Mouse (Mus musculus) MEL (cell line): Measurements from ENCODE around the gene Mapk1.

Experiments used
- BHLHE40 ChIP-seq: IDR thresholded peaks from 2 replicates; pipeline ENCODE4 v1.6.1; 2012; ENCODE audit warnings: low read depth, mild to moderate bottlenecking, inconsistent platforms, low read length, improper control_type of control experiment, borderline replicate concordance
- CTCF ChIP-seq, 3 experiments: IDR thresholded peaks in 2 of 3; conservative IDR thresholded peaks in 1 of 3; 2 replicates each; pipeline ENCODE4 v1.5.1; 2011 to 2012; ENCODE audit warnings: low read length in 3 of 3, low read depth in 2 of 3, mild to moderate bottlenecking in 2 of 3, improper control_type of control experiment in 1 of 3, inconsistent platforms in 1 of 3, mixed read lengths in 1 of 3, moderate library complexity in 1 of 3; ENCODE audit not compliant: control insufficient read depth in 1 of 3, insufficient read depth in 1 of 3, poor library complexity in 1 of 3, severe bottlenecking in 1 of 3
- EP300 ChIP-seq, 2 experiments: IDR thresholded peaks; 2 replicates each; pipeline ENCODE4 v1.6.1; 2011; ENCODE audit warnings: improper control_type of control experiment in 2 of 2, low read length in 2 of 2, low read depth in 1 of 2, mild to moderate bottlenecking in 1 of 2
- GABPA ChIP-seq: IDR thresholded peaks from 2 replicates; pipeline ENCODE4 v1.6.1; 2012; ENCODE audit warnings: low read depth, mild to moderate bottlenecking, inconsistent platforms, low read length, improper control_type of control experiment, moderate library complexity
- GATA1 ChIP-seq: IDR thresholded peaks from 2 replicates; pipeline ENCODE4 v1.6.1; 2011; ENCODE audit warnings: low read depth, low read length, improper control_type of control experiment
- HCFC1 ChIP-seq: IDR thresholded peaks from 2 replicates; pipeline ENCODE4 v1.6.1; 2012; ENCODE audit warnings: low read depth, mild to moderate bottlenecking, inconsistent platforms, low read length, improper control_type of control experiment, moderate library complexity
- MAX ChIP-seq: IDR thresholded peaks from 2 replicates; pipeline ENCODE4 v1.6.1; 2011; ENCODE audit warnings: low read length, improper control_type of control experiment
- MAZ ChIP-seq: IDR thresholded peaks from 2 replicates; pipeline ENCODE4 v1.6.1; 2012; ENCODE audit warnings: low read depth, mild to moderate bottlenecking, inconsistent platforms, low read length, improper control_type of control experiment
- MYC ChIP-seq: IDR thresholded peaks from 2 replicates; pipeline ENCODE4 v1.6.1; 2011; ENCODE audit warnings: low read depth, mild to moderate bottlenecking, low read length, improper control_type of control experiment, moderate library complexity
- NELFE ChIP-seq: IDR thresholded peaks from 2 replicates; pipeline ENCODE4 v1.6.1; 2011; ENCODE audit warnings: low read depth, low read length, improper control_type of control experiment
- POLR2A ChIP-seq, 2 experiments: IDR thresholded peaks; 2 replicates each; pipeline ENCODE4 v1.6.1; 2011 to 2012; ENCODE audit warnings: low read length in 2 of 2, mild to moderate bottlenecking in 2 of 2, control low read depth in 1 of 2, improper control_type of control experiment in 1 of 2, low read depth in 1 of 2, moderate library complexity in 1 of 2; ENCODE audit not compliant: control insufficient read depth in 1 of 2, insufficient read depth in 1 of 2, poor library complexity in 1 of 2
- POLR2AphosphoS5 ChIP-seq: IDR thresholded peaks from 2 replicates; pipeline ENCODE4 v1.6.1; 2012; ENCODE audit warnings: low read depth, borderline replicate concordance, mild to moderate bottlenecking, inconsistent platforms, low read length, moderate library complexity, mixed read lengths
- ZKSCAN1 ChIP-seq: IDR thresholded peaks from 2 replicates; pipeline ENCODE4 v1.6.1; 2012; ENCODE audit warnings: low read depth, mild to moderate bottlenecking, inconsistent platforms, low read length, improper control_type of control experiment, moderate library complexity
- ZMIZ1 ChIP-seq: IDR thresholded peaks from 2 replicates; pipeline ENCODE4 v1.6.1; 2012; ENCODE audit warnings: low read depth, mild to moderate bottlenecking, inconsistent platforms, low read length, improper control_type of control experiment, moderate library complexity

DNA sequence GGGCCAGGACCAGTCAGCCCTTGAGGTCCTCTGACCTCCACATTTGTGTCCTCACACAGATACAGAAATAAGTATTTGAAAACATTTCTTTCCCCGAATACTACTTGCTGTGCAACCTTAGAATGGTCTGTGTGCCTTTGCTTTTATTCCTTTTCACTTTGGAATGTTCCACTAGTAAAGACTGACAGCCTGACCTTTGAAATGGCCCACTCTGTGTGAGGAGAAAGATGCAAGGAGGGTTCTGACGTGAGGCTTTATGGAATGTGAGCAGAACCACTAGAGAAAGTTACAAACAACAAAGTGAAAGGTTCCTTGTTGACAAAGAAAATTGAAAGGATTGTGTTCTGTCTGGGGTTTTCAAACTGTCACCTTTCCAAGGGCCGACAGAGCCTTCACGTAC lies 6.8 kb downstream of the Mapk1 start:
- TF ChIP-seq ZMIZ1 = no peak
- no peak for TF ChIP-seq EP300 (IDR thresholded peaks at IDR 0.05; ENCODE audit: low read depth in 1 of 2, low read length in 2 of 2)
- no peak for TF ChIP-seq NELFE
- TF ChIP-seq GATA1 = no peak
- no peak for TF ChIP-seq POLR2A (IDR thresholded peaks at IDR 0.05; ENCODE audit: control insufficient read depth in 1 of 2, insufficient read depth in 1 of 2, low read depth in 1 of 2, low read length in 2 of 2, poor library complexity in 1 of 2)
- TF ChIP-seq GABPA = no peak
- TF ChIP-seq MAX = no peak
- TF ChIP-seq ZKSCAN1 = no peak
- TF ChIP-seq CTCF (IDR thresholded peaks at IDR 0.05 in 2 of 3, conservative IDR thresholded peaks at IDR 0.05 in 1 of 3; ENCODE audit: control insufficient read depth in 1 of 3, insufficient read depth in 1 of 3, low read depth in 2 of 3, low read length in 3 of 3, poor library complexity in 1 of 3, severe bottlenecking in 1 of 3) = no peak
- no peak for TF ChIP-seq BHLHE40
- TF ChIP-seq HCFC1 = no peak
- no peak for TF ChIP-seq MAZ
- TF ChIP-seq MYC = no peak
- TF ChIP-seq POLR2AphosphoS5 = no peak
